Mouse (Mus musculus): ENCODE results near the gene Rnf150. TPM values are rescaled to one million over a fixed set of nuclear protein-coding genes. Genes with fewer than 3 reads are reported as not detected.

Rnf150 gene
- polyA plus RNA-seq, 1 experiment from 2014 or later, result 2.3 TPM

DNA sequence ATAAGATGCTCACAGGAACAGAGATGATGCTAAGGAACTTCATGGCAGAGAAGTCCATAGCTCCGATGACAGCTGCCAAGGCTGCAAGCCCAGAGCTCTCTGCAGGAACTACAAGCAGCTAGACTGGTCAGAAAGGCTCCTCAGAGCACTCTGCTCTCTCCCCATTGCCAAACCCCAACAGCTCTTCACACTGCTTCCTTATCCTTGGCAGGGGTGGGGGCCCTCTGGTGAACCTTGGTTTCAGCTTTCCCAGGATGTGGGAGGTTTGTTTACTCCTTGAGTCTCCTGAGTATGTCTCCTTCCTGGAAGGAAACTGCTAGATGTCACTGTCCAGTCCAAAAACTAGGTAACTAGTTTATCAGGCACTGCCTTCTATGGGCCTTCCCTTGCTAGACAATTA is 276.9 kb downstream of the Rnf150 start:
- Histone ChIP-seq H3K9me3 (replicated peaks) (no peaks in the 10 kb centered on the region), H3K27me3 (no peaks in the 10 kb centered on the region), H3K9ac (no peak overlapping the region)

DNA sequence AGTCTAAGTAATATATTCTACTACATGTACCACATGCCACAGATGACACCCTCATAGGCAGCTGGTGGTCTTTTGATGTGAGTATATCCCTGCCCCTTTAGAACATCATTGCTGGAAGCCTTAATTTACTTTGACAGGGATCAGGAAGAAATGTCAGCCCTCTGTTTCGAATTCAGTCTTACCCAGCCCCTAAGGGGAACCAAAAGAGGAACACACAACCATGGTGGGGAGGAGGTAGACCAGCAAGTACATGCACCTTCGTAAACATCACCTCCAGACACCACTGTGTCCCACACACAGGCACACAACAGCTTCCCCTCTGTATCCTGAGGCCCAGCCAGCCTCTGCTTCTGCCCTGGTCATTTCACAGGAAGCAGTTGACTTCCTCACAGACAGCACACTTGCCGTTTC is 277.6 kb downstream of the Rnf150 start:
- Histone ChIP-seq H3K36me3 (no peaks in the 10 kb centered on the region), H3K27me3 (no peaks in the 10 kb centered on the region), H3K27ac (no peak overlapping the region), H3K4me3 (replicated peaks) (no peak overlapping the region), H3K9ac (no peak overlapping the region), H3K4me2 (no peak overlapping the region), H3K4me1 (peaks cover 7% of the 10 kb centered on the region), H3K9me3 (replicated peaks) (no peaks in the 10 kb centered on the region)
- WGBS, result 48% methylated on average over 3 of the region's 3 CpGs
- no peak for ATAC-seq (replicated peaks; ENCODE audit: low FRiP score)

More for the DNA sequence above, 276.9 kb downstream of the Rnf150 start:
- WGBS, result 83% methylated on average over 1 of the region's 1 CpGs
- no peak for ATAC-seq (replicated peaks; ENCODE audit: low FRiP score)
- Histone ChIP-seq H3K4me2 (no peak overlapping the region), H3K27ac (no peak overlapping the region), H3K4me3 (replicated peaks) (no peak overlapping the region), H3K36me3 (no peaks in the 10 kb centered on the region), H3K4me1 (peaks cover 11% of the 10 kb centered on the region)

Other genes with a start within 250 kb of the Rnf150 start
- 71.3 and 75.3 TPM in 2 replicates for gene Zfp330, start 89.2 kb upstream of the Rnf150 start, polyA plus RNA-seq (2015; fragmentation: Nextera tagmentation; extraction: Ambion mirVana)